Mouse (Mus musculus): ENCODE measurements around the gene Cgn.

Cgn gene

GRCm38 (mm10) chr3:94786367-94786835, at the start of gene Cgn:
Gene Cgn, minus strand, starts transcription at chr3:94786492.
- DNase-seq = peak; percentile 96

- DNase-seq = no peak
These were observed 49.1 kb upstream of the Cgn start for GRCm38 (mm10) chr3:94835396-94835795.

DNA sequence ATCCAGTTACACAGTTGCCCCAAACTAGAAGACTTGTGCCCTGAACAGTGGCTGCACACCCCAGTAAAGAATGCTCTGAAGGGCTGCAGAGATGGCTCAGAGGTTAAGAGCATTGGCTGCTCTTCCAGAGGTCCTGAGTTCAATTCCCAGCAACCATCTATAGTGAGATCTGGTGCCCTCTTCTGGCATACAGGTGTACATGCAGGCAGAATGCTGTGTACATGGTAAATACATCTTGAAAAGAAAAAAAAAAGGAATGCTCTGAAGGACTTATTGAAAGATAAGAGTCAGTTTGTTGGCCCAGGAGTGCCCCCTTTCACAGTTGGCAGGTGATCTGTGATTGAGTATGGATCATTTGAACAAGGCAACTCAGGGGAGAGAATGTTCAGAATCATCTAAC, 47.1 kb upstream of the Cgn start:
- DNase-seq = no peak

DNA sequence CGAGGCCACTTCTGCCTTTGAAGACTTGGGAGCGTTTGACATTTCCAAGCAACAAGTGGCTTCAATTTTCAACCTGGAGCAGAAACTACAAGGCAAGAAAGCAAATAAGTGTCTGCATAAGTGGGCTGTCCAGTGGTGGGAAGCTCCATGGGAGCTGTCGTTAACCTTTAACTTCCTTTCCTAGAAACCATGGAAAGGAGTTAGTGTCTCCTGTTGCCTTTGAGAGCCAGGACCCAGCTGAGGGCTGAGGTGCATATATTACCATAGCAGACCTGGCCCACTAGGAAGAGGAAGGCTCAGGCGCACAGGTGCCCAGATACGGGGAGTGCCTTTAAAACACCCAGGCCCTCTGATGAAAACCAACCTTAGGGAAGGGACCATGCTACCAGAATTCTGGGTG, 46.4 kb upstream of the Cgn start:
- no peak for DNase-seq

- no peak for DNase-seq
These were observed 45.8 kb upstream of the Cgn start for GRCm38 (mm10) chr3:94832100-94832499.

GRCm38 (mm10) chr3:94824110-94824509, 37.8 kb upstream of the Cgn start:
- no peak for DNase-seq

GRCm38 (mm10) chr3:94822082-94822481, 35.8 kb upstream of the Cgn start:
- DNase-seq = no peak

- DNase-seq = peak; percentile 62
These were observed 34.8 kb upstream of the Cgn start for GRCm38 (mm10) chr3:94821008-94821638.

DNA sequence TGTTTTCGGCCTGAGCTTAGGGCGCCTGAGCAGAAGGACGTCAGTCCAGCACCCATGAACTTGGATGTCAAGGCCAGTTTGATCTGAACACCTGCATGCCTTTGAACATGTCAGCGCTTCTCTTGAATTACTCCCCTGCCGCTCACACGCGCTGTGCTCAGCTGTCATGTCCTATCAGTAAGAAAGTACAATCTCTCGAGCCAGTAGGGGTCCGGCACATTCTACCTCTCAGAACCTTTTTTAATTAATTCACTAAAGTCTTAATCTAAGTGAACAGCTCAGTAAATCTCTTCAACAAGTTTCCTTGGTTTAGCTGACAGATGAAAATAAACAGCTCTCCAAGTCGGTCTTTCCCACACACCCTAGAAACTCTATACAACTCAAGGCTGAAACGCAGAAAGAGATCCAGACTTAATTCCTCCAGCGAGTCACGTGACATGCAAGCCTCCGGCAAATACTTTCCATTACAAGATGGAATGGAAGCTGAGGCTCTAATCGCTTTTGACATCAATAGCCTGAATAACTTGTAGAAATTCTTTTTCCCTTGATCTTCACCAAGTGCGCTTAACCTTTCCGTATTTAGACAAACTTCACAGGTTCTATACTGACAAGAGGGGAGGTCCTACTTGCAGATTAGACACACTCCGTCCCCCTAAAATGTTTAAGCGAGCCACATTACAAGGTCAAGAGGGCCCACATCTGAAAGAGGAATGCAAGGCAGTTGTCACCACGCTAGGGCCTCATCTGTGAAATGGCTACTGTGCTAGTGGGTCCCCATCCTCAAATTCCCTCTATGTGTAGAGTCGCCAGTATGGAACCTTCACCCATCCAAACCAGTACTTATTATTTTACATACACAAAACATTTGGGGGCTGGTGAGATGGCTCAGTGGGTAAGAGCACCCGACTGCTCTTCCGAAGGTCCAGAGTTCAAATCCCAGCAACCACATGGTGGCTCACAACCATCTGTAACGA, 33.4 kb upstream of the Cgn start:
- DNase-seq = no peak

DNA sequence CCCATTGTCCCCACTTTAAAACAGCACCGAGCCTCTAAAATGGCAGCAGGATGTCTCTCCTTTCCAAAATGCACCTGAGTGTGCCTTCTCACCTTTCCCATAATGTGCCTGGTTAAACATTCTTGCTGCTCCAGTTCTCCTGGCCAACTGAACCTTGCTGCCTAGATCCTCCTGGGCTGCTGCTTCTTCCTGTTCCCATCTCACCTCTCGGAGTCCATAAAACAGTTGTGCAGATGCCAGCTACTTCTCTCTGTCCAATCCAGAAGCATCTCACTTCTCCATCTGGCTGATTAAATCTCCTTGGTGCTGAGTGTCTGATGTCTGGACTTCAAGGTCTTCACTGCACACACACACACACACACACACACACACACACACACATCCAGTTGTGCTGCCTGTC, 31.4 kb upstream of the Cgn start:
- no peak for DNase-seq

DNA sequence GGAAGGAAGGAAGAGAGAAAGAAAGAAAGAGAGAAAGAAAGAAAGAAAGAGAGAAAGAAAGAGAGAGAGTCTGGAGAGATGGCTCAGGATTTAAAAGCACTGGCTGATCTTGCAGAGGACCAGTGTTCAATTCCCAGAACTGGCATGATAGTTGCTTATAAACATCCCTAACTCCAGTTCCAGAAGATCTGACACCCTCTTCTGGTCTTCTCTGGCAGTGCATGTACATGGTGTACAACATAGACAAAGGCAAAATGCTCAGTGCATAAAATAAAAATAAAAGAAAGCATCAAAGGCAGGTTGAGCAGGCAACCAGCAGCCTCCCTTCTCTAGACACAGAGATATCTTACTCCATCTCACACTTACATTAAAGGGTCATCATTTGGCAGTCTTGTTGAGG, 29.3 kb upstream of the Cgn start:
- no peak for DNase-seq

DNA sequence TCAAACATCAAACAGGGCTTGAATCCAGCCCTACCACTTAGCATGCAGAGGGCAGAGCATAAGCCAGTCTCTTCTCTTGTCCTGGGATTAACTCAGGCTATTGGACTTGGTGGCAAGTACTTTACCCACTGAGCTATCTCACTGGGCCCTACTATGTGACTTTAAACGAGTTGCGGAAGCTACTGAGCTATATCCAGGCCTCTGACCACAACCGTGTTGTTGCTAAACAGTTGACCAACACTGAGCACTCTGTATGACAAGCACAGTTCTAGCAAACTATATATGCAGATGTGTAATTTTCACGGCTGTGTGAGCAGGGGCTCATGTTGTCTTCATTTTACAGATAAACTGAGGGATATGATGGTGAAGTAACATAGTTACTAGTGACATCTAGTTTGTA, 28.4 kb upstream of the Cgn start:
- DNase-seq = no peak

DNA sequence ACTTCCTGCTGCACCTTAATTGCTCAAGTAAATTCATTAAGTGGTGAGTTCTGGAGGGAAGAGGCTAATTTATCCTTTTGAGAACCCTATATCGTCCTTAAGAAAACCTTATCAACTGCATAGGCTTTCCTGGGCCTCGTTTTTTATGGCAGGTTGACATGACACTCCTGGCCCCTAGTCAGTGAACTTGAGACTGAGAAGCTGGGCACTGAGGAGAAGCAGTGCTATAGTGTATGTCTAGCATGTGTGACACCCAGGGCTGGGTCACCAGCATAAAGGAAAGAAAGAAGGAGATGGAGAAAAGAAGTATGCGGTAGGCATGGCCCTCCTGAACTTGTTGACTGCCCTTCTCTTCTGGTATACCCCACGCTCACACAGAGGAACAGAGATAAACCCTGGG, 27.8 kb upstream of the Cgn start:
- no peak for DNase-seq

- DNase-seq = no peak
These were observed 27.4 kb upstream of the Cgn start for GRCm38 (mm10) chr3:94813651-94814050.

- no peak for DNase-seq
These were observed 25.3 kb upstream of the Cgn start for GRCm38 (mm10) chr3:94811628-94812027.

DNA sequence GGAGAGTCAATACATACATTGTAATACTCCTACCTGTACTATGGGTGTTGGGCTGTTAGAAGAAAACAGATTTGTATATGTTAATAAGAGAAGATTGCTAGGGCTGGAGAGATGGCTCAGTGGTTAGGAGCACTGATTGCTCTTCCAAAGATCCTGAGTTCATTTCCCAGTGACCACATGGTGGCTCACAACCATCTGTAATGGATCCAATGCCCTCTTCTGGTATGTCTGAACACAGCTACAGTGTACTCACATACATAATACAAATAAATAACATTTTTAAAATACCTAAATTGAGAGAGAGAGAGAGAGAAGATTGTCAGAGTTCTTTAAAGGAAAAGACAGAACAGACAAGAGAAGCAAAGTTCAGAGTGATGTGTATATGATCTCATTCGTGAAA, 22.0 kb upstream of the Cgn start:
- DNase-seq = no peak

DNA sequence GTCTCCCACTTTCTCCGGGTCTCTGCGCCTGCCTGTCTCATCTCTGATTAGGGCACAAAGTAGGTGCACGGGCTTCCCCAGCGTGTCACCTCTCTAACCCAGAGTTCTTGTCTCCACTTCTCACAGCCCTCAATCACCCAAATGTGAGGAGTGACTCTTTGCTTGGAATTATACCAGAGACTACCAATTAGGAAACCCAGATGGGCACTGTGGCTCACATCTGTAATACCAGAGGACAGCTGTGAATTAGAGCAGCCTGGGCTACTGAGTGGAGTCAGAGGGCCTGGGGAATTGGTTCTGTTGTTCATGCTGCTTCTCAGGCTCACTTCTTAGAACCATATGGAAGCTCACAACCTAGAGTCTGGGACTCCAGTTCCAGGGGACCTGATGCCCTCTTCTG, 18.7 kb upstream of the Cgn start:
- DNase-seq = no peak

GRCm38 (mm10) chr3:94804146-94804545, 17.9 kb upstream of the Cgn start:
- DNase-seq = no peak

GRCm38 (mm10) chr3:94796181-94796580, 9.9 kb upstream of the Cgn start:
- no peak for DNase-seq

GRCm38 (mm10) chr3:94795596-94796140, 9.4 kb upstream of the Cgn start:
- DNase-seq = no peak

DNA sequence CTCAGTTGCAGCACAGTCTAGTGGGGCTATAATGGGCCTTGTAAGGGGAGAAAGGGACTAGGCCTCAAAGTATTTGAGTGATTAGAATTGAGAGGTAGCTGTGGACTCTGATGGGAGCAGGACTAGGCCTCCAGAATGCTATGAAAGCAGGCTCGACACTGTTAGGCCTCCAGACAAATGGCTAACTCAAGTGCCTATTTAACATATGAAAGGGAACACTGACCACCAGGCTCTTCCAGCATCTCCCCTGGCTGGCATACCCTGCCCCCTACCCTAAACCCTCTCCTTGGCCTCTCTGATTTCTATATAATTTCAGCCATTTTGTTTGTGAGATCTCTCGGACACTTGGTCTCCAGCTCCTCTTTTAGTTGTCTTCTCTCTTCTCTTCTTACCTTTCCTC, 8.1 kb upstream of the Cgn start:
- DNase-seq = no peak

GRCm38 (mm10) chr3:94793672-94794071, 7.4 kb upstream of the Cgn start:
- DNase-seq = no peak

DNA sequence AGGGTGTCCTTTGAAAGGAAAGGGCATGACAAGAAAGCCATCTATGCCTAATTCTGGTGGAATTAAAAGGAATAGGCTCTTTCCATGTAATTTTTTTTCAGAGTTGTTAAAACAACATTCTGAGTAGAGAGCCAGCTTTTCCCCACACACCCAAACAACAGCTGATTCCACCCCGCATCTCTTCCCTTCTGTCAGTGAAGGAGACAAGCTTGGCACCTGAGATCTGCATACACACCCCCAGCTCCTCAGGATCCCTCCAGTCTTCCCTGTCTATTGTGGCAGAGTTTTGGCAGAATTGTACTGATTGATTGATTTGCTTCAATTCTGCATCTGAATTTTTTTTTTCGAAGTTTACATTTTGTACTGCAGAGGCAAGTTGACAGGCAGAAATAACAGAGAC, 6.0 kb upstream of the Cgn start:
- no peak for DNase-seq

DNA sequence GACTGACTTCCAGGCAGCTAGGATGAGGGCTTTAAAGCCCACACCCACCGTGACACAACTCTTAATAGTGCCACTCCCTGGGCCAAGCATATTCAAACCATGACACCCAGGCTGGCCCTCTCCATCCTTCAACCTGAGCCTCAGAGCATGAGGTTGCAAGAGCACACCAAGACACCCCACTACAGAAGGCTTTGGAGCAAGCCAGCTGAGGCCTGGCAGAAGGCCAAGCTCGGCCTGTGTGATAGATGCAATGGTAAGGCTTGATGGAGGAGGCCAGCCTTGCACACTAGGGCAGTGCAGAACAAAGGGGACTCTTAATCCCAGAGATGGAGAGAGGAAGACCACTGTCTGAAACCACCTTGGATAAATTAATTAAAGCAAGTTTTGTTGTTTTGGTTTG, 3.2 kb upstream of the Cgn start:
- DNase-seq = peak; percentile 18

All from cerebellum, adult 9-10 months (tissue).